Mouse (Mus musculus) NIH3T3 (cell line): Measurements from ENCODE around the gene Rasgrf2.
"Not testable (repeated sequence)": the region's sequence is repeated elsewhere in the genome, so short reads cannot be mapped to it uniquely, and the experiment has no call there.

Experiments
- DNase-seq: peaks from one replicate; pipeline ENCODE4 v3.0.0-alpha.2; 2012; ENCODE audit warnings: low read depth

The Rasgrf2 gene

DNA sequence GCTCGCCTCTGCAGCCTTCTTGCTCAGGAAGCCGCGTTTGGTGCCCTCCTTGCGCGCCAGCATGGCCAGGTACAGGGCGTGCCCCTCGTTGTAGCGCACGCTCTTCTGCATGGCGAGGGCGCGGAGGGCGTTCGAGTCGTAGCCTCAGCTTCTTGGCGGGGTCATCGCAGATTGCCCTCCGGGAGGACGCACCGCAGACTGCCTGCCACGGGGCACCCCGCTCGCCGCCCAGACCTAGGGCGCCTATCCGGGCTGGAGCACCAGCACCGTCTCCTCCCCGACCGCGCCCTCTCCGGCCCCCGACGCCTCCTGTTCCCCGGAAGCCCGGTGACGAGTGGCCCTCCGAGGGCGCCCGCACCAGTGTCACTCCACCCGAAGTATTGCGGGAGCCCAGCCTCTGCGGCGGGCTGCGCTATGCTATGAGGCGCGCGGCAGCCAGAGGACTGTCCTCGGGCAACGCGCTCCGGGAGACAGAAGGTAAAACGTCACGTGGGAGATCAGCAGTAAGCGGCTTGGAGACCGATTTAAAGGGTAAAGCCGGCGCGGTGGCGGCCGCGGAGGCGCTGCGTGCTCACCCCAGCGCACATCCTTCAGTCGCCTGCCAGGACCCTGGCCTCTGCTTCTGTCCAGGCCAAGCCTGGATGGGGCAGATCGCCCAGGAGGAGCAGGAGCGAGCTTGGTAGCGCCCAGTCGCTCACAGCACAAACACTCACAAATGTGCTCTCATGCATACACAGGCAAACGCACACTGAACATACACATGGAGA lies at the start of gene Rasgrf2:
TSS of gene Rasgrf2 (minus strand) at position 273 of the 767 bp plus-strand sequence.
- DNase-seq, result no peak

DNA sequence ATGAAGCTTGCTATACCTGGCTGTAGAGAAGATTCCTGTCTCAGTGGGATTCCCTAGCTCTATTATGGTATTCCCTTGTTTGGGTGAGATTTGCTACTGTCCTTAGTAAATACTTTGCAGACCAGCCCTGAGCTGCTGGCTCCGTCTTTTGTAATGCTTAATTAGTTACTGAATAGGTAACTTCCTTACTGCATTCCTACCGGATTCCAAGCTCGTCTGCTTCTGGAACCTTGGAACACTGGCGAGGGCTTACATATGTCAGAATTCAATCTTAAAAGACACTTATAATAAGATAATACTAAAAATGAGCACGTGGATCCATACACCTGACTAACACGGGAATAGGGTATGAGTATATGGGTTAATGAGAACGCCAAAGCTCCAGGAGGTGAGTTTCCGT lies 41.2 kb upstream of the Rasgrf2 start:
- not testable (repeated sequence) for DNase-seq

DNA sequence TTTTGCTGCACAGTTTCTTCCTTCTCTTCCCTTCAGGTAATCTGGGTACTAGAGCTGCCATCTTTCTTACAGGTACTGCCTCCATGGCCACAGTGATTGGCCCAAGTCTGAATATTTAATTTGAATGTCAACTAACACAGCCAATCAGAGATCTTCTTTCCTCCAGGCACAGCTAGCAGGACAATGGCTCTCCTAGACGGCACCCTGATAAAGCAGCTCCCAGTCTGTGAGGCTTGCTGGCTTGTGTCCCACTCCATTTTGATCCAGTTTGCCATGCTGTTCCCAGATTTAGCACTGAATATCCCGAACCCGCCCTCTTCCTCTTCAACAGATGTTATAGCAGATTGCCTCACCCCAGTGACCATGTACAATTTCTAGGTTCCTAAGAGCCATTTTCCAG lies 19.1 kb upstream of the Rasgrf2 start:
- DNase-seq, result peak; percentile 2

DNA sequence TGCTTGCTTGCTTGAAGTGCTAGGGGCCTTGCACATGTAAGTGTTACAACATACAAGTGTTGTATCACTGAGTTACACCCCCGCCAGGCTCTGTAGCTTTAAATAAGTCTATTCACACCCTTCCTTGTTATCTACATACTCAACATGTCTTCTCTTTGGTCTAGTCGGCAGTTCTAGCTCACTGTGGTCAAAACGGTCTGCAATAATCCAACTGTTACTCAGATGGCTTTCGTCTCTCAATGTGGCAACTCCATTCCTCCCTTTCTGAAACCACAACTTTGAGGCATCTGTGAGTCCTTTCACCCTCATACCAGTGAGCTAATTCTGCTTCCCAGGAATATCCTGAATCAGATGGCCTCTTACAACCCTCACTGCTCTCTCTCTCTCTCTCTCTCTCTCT lies 17.4 kb upstream of the Rasgrf2 start:
- DNase-seq, result no peak

DNA sequence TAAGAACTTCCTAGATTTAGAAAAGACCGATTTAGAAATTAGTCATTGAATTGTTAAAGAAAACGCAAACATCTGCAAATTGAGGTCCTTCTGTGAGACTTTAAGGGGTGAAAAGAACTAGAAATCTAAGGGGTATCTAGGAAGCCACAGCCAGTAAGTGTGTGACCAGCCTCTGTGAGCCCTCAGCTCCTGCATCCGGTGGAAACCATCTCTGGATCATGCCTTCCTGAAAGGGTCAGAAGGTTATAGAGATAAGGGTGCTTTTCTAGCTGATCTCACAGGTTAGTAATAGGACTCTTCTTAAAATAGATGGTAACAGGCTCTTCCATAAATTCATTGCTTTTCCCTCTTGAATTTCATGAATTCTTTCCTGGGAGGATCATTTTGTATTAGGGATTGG lies 3.3 kb upstream of the Rasgrf2 start:
- no peak for DNase-seq

DNA sequence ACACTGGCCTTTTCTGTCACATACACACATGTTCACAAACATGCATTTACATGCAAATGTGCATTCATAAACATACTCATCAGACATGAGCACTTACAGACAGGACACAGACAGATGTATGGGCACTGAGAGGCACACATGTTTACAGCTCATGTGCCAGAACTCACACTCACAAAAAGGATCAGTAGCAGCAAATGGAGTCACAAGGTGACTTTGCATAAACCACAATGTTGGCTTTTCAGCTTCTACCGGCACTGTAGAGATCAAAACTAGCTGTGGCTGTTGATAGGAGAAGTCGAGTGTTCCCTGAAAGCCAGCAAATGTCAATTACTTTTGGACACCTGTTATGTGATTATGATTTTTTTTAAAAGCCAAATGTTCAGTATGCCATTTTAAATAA lies 1.1 kb upstream of the Rasgrf2 start:
- DNase-seq, result no peak

DNA sequence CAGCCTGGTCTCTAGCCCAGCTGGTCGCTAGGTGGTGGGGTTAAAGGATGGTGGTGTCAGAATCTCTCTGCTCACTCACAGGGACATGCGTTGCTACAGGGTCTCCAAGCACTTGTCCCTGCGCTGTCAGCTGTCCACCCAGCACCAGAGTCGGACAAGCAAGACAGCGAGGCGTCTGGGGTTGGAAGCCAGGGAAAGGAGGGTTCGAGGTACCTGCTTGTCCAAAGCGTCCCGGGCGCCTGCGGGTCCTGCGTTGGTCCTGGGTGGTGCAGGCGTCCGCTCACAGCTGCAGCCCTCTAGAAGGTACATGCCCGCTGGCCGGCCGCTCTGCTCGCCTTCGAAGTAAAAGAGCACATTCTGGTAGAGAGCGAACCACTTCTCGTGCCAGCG lies 467 bp downstream of the Rasgrf2 start:
- DNase-seq, result no peak

DNA sequence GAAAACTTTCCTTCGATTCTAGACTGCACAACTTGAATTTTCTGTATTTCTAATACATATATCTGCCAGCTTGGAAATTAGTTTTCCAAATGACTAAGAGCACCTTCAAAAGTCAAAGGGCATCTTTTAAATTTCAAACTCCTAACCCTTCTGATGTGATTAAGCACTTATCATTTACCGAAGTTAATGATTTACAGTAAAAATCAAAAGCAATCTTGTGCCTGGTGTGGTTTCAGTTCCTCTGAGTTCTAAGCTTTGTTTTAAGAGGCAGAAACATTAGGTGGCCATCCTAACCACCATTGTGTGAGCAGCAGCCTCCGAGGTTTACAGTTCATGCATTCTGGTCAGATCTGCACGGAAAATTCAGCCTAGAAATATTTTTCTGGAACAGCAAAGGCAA lies 1.6 kb downstream of the Rasgrf2 start:
- no peak for DNase-seq

DNA sequence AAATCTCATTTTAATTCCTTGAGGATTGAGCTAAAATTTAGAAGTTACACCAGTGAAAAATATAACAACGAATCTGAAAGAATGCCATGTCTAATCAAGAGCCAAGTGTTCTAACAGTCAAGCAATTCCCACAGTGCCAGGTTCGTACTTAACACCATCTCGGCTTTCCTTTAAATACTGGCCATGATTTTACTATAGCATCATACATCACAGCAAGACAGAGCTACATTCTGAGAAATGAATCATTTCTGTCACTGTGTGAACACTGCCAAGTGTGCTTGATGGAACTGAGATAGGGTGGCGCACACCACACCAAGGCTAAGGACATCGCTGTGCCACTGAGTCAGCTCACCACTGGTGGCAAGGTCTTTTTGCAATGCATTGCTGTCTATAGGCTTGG lies 5.6 kb downstream of the Rasgrf2 start:
- no peak for DNase-seq

DNA sequence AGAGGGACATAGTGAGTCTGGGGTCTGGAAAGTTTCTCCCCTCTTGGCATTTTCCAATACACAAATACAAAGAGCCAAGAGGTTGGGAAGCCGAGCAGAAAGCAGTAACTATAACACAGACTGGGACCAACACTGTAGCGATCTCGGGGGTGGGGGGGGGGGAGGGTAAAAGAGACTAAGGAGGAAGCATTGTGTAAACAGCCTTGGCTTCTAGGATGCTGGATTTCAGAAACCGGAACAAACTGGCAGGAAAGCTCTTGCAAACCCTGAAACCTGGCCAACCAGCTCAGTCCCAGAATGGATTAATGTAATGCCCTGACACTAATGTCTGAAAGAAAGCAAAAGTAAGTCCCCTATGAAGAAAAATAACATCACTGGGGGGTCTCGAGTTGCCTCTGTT lies 11.8 kb downstream of the Rasgrf2 start:
- DNase-seq, result no peak

DNA sequence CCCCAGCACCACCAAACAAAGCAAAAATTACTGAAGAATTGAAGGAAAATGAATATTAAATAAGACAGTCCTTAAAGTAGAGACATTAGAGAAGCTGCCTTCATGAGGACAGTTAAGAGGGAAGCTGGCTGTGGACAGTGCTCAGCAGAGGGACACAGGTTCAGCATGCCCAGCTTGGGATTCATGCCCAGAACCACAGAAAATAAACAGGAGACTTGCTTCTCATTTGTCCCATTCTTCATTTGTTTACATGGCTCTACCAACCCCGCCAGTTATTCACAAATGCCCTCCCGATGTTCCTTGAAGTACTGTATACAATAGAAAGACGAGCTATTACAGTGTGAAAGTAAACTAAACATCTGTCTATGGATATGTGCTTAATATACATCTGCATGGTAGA lies 17.4 kb downstream of the Rasgrf2 start:
- DNase-seq, result no peak

DNA sequence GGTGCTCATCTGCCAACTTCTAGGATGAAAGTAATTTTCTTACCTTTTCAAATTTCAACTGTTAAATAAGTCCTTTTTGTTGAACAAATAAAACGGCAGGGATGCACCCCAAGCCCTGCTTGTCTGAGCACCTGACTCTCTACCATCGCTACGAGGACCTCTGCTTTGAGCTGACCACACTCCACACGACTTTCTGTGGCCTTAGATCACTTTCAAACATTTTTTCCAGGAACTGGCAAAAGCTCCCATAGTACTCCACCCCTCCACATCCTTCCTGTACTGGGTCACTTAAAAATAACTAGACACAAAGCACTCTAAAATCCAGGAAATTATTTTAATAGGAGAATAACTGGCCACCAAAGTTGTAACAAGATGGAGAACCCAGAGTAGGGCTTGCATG lies 23.2 kb downstream of the Rasgrf2 start:
- DNase-seq, result no peak

DNA sequence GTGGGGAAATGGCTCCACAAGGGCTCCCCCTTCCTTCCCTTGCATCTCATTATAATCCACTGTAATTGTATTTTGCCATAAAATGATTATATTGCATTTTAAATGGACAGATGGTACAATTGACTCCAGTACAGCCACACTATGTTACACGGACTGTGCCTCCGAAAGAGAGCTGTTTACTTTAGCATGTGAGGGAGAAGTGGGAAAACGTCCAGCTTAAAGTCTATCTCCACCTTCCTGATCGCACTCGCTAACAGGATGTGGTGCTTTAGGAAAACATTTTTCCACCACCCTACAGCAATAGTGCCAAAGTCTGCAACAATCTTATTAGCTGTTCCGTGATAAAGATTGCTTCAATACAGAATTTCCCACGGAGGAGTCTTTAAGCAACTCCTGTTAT lies 27.2 kb downstream of the Rasgrf2 start:
- DNase-seq, result no peak

DNA sequence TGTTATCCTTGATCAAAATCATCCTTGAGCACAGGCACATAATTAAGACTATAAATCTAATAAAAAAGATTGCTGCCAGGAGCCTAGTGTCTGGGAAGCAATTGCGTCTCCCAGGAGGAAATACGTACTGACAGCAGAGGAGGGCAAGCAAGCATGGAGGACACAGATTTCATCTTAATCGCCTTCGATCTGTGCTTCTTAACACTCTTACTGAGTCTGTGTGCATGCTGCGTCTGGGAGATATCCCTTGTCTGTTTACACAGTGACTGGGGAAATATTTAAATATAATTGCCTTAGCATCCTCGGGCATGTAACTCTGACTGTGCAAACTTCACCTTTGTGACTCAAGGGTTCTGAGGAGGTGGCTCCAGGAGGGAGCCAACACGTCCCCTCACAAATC lies 33.0 kb downstream of the Rasgrf2 start:
- DNase-seq, result no peak

DNA sequence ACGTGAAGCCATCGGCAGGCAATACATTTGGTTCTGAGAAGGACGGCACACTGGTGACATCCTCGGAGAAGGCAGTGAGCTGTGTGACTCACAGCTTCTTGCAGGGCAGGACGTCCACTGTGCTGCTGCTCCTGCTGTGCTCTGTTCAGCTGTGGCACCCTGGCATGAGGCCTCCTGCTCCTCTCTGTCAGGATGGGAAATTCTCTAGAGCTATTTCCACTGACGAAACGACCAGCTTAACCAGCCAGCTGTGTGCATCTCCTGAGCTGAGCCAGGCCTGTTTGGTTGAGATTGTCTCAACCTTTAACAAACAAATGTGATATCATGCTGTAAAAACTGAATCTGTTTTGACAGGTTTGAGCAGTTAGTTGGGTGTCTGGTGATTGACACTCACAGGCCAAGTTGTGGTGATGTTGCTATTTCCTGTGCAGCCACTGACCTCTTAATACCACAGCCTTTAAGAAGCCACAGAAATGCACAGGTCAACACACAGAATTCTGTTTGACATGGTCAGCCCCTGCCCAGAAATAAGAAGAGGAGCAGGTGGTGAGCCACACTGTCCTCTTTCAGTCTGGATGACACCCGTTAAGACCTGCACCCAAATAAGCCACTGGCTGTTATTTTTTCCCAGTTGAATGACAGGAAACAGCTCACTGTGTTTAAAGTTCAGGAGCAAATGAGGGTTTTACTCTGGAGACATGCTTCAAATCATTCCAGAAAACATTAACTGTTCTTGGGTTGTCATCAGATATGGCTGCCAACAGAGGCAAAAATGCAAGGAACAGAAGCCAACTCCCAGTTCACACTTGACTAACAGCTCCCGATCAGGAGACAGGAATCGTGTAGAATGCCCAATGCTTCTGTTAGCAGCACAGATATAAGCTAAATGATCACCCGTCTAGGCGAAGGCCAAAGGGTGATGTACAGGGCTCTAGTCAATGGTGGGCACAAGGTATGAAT lies 36.0 kb downstream of the Rasgrf2 start:
- DNase-seq, result no peak

DNA sequence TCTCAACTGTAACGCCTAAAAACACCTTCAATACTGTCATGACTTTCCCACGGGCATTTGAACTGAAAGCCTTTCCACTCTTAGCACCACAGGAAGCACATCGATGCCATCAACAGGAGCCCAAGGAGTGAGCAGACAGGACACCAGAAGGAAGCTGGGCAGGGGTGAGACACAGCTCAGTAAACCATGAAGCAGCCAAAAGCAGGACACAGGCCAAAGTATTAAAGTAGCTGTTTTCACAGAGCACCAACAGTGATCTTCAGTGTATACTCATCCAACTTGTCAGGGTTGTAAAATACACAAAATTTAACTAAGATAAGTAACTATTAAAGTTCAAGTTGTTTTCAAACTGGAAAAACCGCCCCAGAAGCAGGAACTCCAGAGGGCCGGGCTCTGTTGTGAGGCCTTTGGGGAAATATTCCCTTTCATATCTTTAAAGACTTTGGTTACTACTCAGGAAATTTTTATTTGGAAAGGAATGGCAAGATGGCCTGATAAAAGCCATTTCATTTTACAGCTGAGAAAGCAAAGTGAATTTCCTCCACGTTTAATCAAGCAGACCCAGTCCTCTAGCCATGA lies 37.7 kb downstream of the Rasgrf2 start:
- DNase-seq, result no peak

DNA sequence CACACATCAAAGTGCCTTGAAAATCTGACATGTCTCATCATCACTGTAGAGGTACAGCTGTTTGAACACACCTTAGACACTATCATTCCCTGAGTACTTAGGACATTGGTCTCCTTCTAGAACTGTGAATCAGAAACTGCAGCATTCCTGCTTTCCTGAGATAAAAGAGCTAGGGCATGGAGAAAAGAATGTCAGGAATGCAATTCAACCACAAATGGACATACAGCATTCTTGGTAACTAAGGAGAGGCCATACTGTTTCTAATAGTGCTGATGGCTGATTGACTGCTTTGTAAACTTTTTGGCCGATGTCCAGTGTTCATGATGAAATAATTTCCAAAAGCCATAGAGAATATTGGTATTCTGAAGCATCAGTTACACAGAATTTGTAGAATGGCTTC lies 58.3 kb downstream of the Rasgrf2 start:
- peak; percentile 68 for DNase-seq

DNA sequence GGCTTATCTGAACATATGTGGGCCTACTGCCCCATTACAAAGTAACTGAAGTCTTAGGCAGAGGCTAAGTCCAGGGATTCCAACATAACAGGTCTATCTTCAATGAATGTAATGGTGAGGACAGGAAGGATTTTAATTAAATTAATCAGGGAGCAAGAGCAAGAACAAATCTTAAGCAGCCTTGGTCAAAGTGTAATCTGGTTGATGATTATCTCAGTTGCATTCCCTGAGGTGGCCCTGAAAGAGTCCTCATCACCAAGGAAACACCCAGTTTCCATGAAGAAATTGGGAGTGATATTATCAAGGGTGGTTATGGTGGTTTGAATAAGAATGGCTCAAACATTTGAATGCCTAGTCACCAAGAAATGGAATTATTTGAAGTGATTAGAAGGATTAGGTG lies 62.8 kb downstream of the Rasgrf2 start:
- no peak for DNase-seq

DNA sequence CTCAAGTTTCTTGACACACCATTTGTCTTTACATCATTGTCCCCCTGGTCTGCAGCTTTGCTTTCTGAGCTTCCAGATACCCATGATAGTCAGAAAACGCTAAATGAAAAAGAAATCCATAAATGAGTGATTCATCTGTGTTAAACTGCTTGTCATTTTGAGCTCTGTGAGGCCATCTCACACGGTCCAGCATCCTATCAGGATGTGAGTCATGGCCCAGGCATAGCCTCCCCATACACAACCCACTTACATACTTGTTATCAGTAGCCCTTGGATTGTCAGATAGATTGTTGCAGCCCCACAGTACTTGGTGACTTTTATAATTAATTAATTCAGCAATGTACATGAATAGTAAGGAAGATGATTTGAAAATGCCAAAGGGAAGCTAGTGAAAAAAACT lies 63.6 kb downstream of the Rasgrf2 start:
- no peak for DNase-seq

DNA sequence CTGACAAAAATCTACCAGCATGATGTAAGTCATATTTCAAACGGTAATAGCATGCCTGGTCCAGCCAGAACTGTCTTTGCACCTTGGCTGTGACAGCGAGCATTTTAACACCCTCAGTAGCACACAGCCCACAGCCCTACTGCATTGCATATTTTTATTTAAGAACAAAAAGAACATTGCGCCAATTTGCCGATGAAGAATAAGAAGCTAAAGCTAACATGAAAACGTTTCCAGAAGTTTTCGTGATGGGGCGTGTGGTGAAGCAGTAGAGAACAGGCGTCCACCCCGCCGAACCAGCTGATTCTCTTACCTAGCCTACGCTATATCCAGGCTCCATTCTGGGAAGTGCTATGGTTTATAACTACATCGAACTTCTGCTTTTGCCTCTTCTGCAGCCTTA lies 77.7 kb downstream of the Rasgrf2 start:
- DNase-seq, result no peak

DNA sequence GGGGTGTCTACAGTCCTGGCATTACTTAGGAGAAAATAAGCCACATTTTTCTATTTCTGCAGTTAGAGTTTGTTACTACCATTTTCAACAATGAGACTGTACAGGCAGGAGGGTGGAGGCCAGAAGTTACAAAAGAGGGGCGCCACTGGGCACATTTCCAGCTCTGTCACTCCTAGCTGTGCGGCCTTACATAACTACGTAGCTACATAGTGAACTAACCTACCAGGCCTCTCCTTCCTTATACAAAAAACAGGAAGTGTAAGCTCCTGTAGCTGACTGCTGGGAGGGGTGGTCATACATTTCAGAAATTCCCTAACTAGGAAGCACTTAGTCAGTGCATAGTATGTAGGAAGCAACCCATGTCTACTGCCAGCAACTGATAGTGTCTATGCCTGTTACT lies 78.5 kb downstream of the Rasgrf2 start:
- no peak for DNase-seq

DNA sequence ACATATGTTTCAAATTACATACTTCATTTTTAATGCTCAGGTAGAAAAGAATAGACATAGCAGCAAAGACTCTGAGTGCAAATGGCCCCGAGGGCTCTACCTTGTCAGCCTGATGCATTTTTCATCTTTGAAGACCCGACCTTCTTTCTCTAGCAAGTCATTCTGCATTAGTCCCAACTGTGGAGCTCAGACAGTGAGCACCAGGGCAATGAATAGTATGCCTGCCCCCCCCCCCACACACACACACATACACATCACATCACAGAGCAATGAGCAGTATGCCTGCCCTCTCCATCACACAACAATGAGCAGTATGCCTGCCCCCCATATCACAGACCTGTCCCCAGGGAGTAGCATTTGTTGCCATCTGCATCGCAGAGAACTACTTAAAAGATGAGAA lies 80.2 kb downstream of the Rasgrf2 start:
- no peak for DNase-seq
